Mouse (Mus musculus) C2C12 (cell line): ENCODE measurements around the gene Tmem98. TPM values are rescaled to one million over a fixed set of nuclear protein-coding genes. Genes with fewer than 3 reads are reported as not detected.

ENCODE experiments used
- H3K27me3 ChIP-seq: one replicate; pipeline ENCODE4 v1.6.1; 2011; ENCODE audit not compliant: control insufficient read depth, insufficient read depth, insufficient read length
- H3K36me3 ChIP-seq: one replicate; pipeline ENCODE4 v1.6.1; 2011; ENCODE audit not compliant: control insufficient read depth, insufficient read depth
- H3K4me3 ChIP-seq: one replicate; pipeline ENCODE4 v1.5.1; 2011; ENCODE audit warnings: mild to moderate bottlenecking, control low read depth; ENCODE audit not compliant: poor library complexity, insufficient read depth, severe bottlenecking
- H3K79me2 ChIP-seq: one replicate; pipeline ENCODE4 v1.6.1; 2011; ENCODE audit not compliant: control insufficient read depth, insufficient read depth
- H3K79me3 ChIP-seq: one replicate; pipeline ENCODE4 v1.6.1; 2011; ENCODE audit warnings: low read depth, control low read depth
- H3ac ChIP-seq: one replicate; pipeline ENCODE3; 2011; ENCODE audit warnings: low read depth; ENCODE audit not compliant: control insufficient read depth, insufficient read length
- CEBPB ChIP-seq: IDR thresholded peaks from one replicate; pipeline ENCODE4 v1.6.1; 2011; ENCODE audit warnings: low read depth, mild to moderate bottlenecking, control low read depth, moderate library complexity
- CTCF ChIP-seq: IDR thresholded peaks from one replicate; pipeline ENCODE4 v1.5.1; 2011; ENCODE audit not compliant: control insufficient read depth, insufficient read depth, insufficient read length
- FOSL1 ChIP-seq: IDR thresholded peaks from one replicate; pipeline ENCODE4 v1.8.0; 2011; ENCODE audit warnings: mild to moderate bottlenecking, low read length; ENCODE audit not compliant: poor library complexity, insufficient read depth, severe bottlenecking
- MAX ChIP-seq: IDR thresholded peaks from one replicate; pipeline ENCODE4 v1.6.1; 2011; ENCODE audit warnings: mild to moderate bottlenecking, control low read depth
- MYOD1 ChIP-seq: IDR thresholded peaks from one replicate; pipeline ENCODE4 v1.6.1; 2011; ENCODE audit warnings: low read depth; ENCODE audit not compliant: control insufficient read depth, insufficient read length
- MYOG ChIP-seq: IDR thresholded peaks from one replicate; pipeline ENCODE4 v1.6.1; 2011; ENCODE audit not compliant: control insufficient read depth, insufficient read length; ENCODE audit errors: extremely low read depth
- USF1 ChIP-seq: IDR thresholded peaks from one replicate; pipeline ENCODE4 v1.6.1; 2011; ENCODE audit warnings: low read depth, mild to moderate bottlenecking, control low read depth, moderate library complexity
- polyA plus RNA-seq: library from polyadenylated mRNA; unstranded; fragments of >200 nt; fragmentation: generic; extraction: Trizol; gene quantifications from one replicate; pipeline ENCODE4 v1.2.1, GENCODE M21; 2012; ENCODE audit warnings: missing spikeins

Gene Tmem98
- polyA plus RNA-seq, 1 experiment = 93.3 TPM

GRCm38 (mm10) chr11:80821296-80821695 is 11.3 kb downstream of the Tmem98 start:
- no peaks in the 10 kb centered on the region for H3K79me2 ChIP-seq
- H3K4me3 ChIP-seq = no peak overlapping the region
- no peaks in the 10 kb centered on the region for H3K79me3 ChIP-seq
- TF ChIP-seq CTCF (no peak), USF1 (no peak), MYOG (no peak), MAX (no peak), FOSL1 (no peak), CEBPB (no peak), MYOD1 (no peak)
- no peak overlapping the region for H3ac ChIP-seq
- H3K36me3 ChIP-seq = peaks cover 31% of the 10 kb centered on the region
- H3K27me3 ChIP-seq = no peaks in the 10 kb centered on the region

DNA sequence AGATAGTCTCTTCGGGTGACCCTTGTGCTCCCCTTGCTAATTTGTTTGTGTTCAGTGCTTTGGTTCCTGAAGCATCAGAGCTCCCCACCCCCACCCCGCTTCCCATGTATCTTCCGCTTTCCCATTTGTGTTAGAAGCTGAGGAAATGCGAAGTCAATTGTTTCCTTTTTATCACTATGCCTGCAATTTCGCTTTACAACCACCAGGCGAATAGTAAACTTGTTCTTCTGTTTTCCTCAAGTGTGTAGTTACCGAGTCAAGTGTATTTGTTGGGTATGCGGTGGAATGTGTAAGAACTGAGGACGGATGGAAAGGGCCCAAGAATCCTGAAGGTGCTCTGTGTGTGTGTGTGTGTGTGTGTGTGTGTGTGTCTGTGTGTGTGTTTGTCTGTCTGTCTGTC is 11.8 kb downstream of the Tmem98 start:
- TF ChIP-seq USF1 (no peak), FOSL1 (no peak), MYOG (no peak), MYOD1 (no peak), CTCF (no peak)
- no peaks in the 10 kb centered on the region for H3K79me2 ChIP-seq
- H3K79me3 ChIP-seq = no peaks in the 10 kb centered on the region
- no peaks in the 10 kb centered on the region for H3K27me3 ChIP-seq
- no peak overlapping the region for H3K4me3 ChIP-seq
- no peak overlapping the region for H3ac ChIP-seq
- H3K36me3 ChIP-seq = peaks cover 31% of the 10 kb centered on the region

DNA sequence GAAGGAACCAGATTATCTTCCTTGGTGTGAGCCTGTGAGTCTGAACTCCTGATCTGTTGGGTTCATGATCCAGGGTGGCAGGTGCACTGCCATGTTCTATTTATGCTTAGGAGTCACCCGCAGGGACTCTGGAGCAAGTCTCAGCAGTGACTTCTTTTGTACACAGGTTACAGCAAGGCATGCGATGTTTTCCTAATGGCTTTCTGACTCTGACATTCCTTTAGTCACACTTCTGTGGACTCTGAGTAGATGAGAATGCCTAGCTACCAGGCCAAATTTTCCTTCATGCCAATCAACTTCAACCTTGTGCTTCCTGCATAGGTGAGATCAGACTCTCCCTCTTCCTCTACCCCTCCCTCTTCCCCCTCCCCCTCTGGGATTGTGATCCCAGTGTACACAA is 25.4 kb downstream of the Tmem98 start:
- H3K36me3 ChIP-seq = no peaks in the 10 kb centered on the region
- H3K79me3 ChIP-seq = no peaks in the 10 kb centered on the region
- no peak overlapping the region for H3K4me3 ChIP-seq
- peaks cover 25% of the 10 kb centered on the region for H3K27me3 ChIP-seq
- TF ChIP-seq MAX = no peak
- TF ChIP-seq CTCF = no peak
- TF ChIP-seq CEBPB = no peak
- no peak for TF ChIP-seq MYOG
- no peak for TF ChIP-seq FOSL1
- TF ChIP-seq USF1 = no peak
- TF ChIP-seq MYOD1 = no peak
- H3K79me2 ChIP-seq = no peaks in the 10 kb centered on the region
- no peak overlapping the region for H3ac ChIP-seq

GRCm38 (mm10) chr11:80835841-80836240 is 25.9 kb downstream of the Tmem98 start:
- Histone ChIP-seq H3K79me2 (no peaks in the 10 kb centered on the region), H3K36me3 (no peaks in the 10 kb centered on the region), H3K79me3 (no peaks in the 10 kb centered on the region), H3K4me3 (no peak overlapping the region), H3ac (no peak overlapping the region), H3K27me3 (peaks cover 23% of the 10 kb centered on the region)
- TF ChIP-seq MYOD1 = no peak
- no peak for TF ChIP-seq MYOG
- no peak for TF ChIP-seq USF1
- no peak for TF ChIP-seq FOSL1
- no peak for TF ChIP-seq MAX
- TF ChIP-seq CEBPB = no peak
- TF ChIP-seq CTCF = no peak

- H3ac ChIP-seq = no peak overlapping the region
- H3K4me3 ChIP-seq = no peak overlapping the region
- H3K79me2 ChIP-seq = no peaks in the 10 kb centered on the region
- no peaks in the 10 kb centered on the region for H3K36me3 ChIP-seq
- peaks cover 20% of the 10 kb centered on the region for H3K27me3 ChIP-seq
- TF ChIP-seq USF1 (no peak), MAX (no peak), MYOD1 (no peak), CEBPB (no peak), FOSL1 (no peak)
- H3K79me3 ChIP-seq = no peaks in the 10 kb centered on the region
These were observed 28.7 kb downstream of the Tmem98 start for GRCm38 (mm10) chr11:80838724-80839123.

DNA sequence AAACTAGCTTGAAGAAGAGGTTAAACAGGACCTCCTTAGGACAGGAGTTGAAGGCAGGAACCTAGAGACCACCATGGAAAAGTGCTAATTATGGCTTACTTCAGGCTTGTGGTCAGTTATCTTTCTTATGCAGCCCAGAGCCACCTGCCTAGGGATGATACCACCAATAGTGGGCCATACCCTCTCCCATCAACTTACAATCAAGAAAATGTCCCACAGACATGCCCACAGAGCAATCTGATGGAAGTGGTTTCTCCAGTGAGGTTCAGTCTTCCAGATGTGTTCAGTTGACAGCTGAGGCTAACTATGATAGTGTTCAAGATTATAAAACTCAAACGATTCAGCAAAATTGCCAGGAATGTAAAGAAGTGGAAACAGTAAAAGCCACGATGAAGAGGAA is 33.5 kb downstream of the Tmem98 start:
- no peak for TF ChIP-seq FOSL1
- no peak for TF ChIP-seq CEBPB
- no peak for TF ChIP-seq MAX
- no peak for TF ChIP-seq MYOG
- TF ChIP-seq USF1 = no peak
- no peak for TF ChIP-seq CTCF
- TF ChIP-seq MYOD1 = no peak
- Histone ChIP-seq H3K4me3 (no peak overlapping the region), H3K36me3 (no peaks in the 10 kb centered on the region), H3K79me2 (no peaks in the 10 kb centered on the region), H3K27me3 (peaks cover 31% of the 10 kb centered on the region), H3ac (no peak overlapping the region), H3K79me3 (no peaks in the 10 kb centered on the region)
